Mouse (Mus musculus) stomach, postnatal 0 days (tissue): ENCODE measurements around the gene Ednra. TPM values are rescaled to one million over a fixed set of nuclear protein-coding genes. Genes with fewer than 3 reads are reported as not detected.

Source experiments
- ATAC-seq: fragments of 200-750 bp; cut with Nextera tagmentation; 2 replicates; pipeline ENCODE4 v1.8.0; 2017; ENCODE audit not compliant: low FRiP score, low TSS enrichment
- DNase-seq: peaks from one replicate; pipeline ENCODE4 v3.0.0-alpha.2; 2016; ENCODE audit warnings: low spot score
- H3K27ac ChIP-seq: fragments of 300-500 bp; sonication (generic); replicated peaks from 2 replicates; pipeline ENCODE4 v1.5.1; 2014; ENCODE audit warnings: mild to moderate bottlenecking, control low read depth
- H3K27me3 ChIP-seq: fragments of 300-500 bp; sonication (generic); 2 replicates; pipeline ENCODE4 v1.6.1; 2014; ENCODE audit warnings: low read length; ENCODE audit not compliant: control insufficient read depth, insufficient read depth
- H3K36me3 ChIP-seq: fragments of 300-500 bp; sonication (generic); 2 replicates; pipeline ENCODE4 v1.6.1; 2014; ENCODE audit warnings: low read length, mixed read lengths; ENCODE audit not compliant: control insufficient read depth, insufficient read depth
- H3K4me1 ChIP-seq: fragments of 300-500 bp; sonication (generic); replicated peaks from 2 replicates; pipeline ENCODE4 v1.6.1; 2014; ENCODE audit warnings: antibody characterized with exemption; ENCODE audit not compliant: control insufficient read depth, insufficient read depth
- H3K4me2 ChIP-seq: fragments of 300-500 bp; sonication (generic); replicated peaks from 2 replicates; pipeline ENCODE4 v1.6.1; 2014; ENCODE audit warnings: low read depth, mild to moderate bottlenecking, control low read depth, moderate library complexity
- H3K4me3 ChIP-seq: fragments of 300-500 bp; sonication (generic); 2 replicates; pipeline ENCODE4 v1.5.1; 2014; ENCODE audit warnings: low read depth, low read length, control low read depth
- H3K9ac ChIP-seq: fragments of 300-500 bp; sonication (generic); 2 replicates; pipeline ENCODE4 v1.6.1; 2014; ENCODE audit warnings: mild to moderate bottlenecking, low read length, control low read depth, mixed read lengths
- H3K9me3 ChIP-seq: fragments of 300-500 bp; sonication (generic); 2 replicates; pipeline ENCODE4 v1.6.1; 2016; ENCODE audit warnings: low read length; ENCODE audit not compliant: control insufficient read depth
- CTCF ChIP-seq: IDR thresholded peaks from 2 replicates; pipeline ENCODE4 v1.5.1; 2016; ENCODE audit warnings: antibody characterized with exemption, low read depth, mild to moderate bottlenecking, moderate library complexity
- EP300 ChIP-seq: optimal IDR thresholded peaks from 2 replicates; pipeline ENCODE3; 2016; ENCODE audit warnings: antibody characterized with exemption
- WGBS: fragments of 180-500 bp; shearing (Covaris S2); extraction: QIAGEN DNeasy Blood & Tissue Kit; methylation state at CpG from one replicate; pipeline ENCODE4 v1.1.7; 2014; 5-methylcytosine and 5-hydroxymethylcytosine counted together
- polyA plus RNA-seq: library from polyadenylated mRNA; unstranded; fragments of >200 nt; fragmentation: Nextera tagmentation; extraction: Ambion mirVana; gene quantifications from 2 replicates; pipeline ENCODE4 v1.2.1, GENCODE M21; 2015

The Ednra gene
- polyA plus RNA-seq, 1 experiment from 2014 or later = 7.3 TPM

GRCm38 (mm10) chr8:77733792-77734191, 9.5 kb upstream of the Ednra start:
- Histone ChIP-seq H3K4me3 (no peak overlapping the region), H3K36me3 (no peaks in the 10 kb centered on the region), H3K27me3 (no peaks in the 10 kb centered on the region), H3K9me3 (peaks cover 6% of the 10 kb centered on the region; the same call in 1 of the 2 replicates), H3K9ac (no peak overlapping the region), H3K4me1 (no peaks in the 10 kb centered on the region), H3K27ac (no peak overlapping the region), H3K4me2 (no peak overlapping the region)
- ATAC-seq = no peak
- 51% methylated on average over 2 of the region's 2 CpGs for WGBS
- TF ChIP-seq CTCF (no peak), EP300 (no peak)
- no peak for DNase-seq

DNA sequence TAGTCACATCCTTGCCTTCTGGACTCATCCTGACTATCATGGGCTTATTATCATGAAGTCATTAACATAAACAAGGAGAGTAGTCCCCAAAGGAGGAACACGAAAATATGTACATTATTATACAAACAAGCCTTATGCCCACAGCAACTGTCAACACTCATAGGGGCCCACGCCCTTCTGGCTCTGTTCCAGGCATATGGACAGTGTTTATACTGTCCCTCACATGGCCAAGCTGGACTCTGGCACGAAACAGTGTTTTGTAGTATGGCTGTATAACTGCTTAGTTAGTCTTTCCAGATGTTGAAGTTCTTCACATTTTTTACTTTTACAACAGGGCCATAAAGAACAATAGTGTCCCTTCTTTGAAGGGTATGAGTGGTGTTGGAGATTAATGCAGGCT, 8.7 kb upstream of the Ednra start:
- H3K27ac ChIP-seq = no peak overlapping the region
- no peaks in the 10 kb centered on the region for H3K27me3 ChIP-seq
- H3K36me3 ChIP-seq = no peaks in the 10 kb centered on the region
- H3K9ac ChIP-seq = no peak overlapping the region
- no peak for DNase-seq
- H3K9me3 ChIP-seq = peaks cover 6% of the 10 kb centered on the region; the same call in 1 of the 2 replicates
- TF ChIP-seq EP300 (no peak), CTCF (no peak)
- no peak overlapping the region for H3K4me3 ChIP-seq
- WGBS = 54% methylated on average over 3 of the region's 3 CpGs
- H3K4me2 ChIP-seq = no peak overlapping the region
- ATAC-seq = no peak
- no peaks in the 10 kb centered on the region for H3K4me1 ChIP-seq

GRCm38 (mm10) chr8:77725406-77725805, 1.1 kb upstream of the Ednra start:
- Histone ChIP-seq H3K9me3 (no peaks in the 10 kb centered on the region), H3K9ac (no peak overlapping the region), H3K27ac (no peak overlapping the region), H3K4me1 (no peaks in the 10 kb centered on the region), H3K4me2 (no peak overlapping the region), H3K4me3 (no peak overlapping the region), H3K36me3 (no peaks in the 10 kb centered on the region), H3K27me3 (no peaks in the 10 kb centered on the region)
- TF ChIP-seq CTCF (no peak), EP300 (no peak)
- no peak for ATAC-seq
- 54% methylated on average over 5 of the region's 5 CpGs for WGBS
- no peak for DNase-seq

DNA sequence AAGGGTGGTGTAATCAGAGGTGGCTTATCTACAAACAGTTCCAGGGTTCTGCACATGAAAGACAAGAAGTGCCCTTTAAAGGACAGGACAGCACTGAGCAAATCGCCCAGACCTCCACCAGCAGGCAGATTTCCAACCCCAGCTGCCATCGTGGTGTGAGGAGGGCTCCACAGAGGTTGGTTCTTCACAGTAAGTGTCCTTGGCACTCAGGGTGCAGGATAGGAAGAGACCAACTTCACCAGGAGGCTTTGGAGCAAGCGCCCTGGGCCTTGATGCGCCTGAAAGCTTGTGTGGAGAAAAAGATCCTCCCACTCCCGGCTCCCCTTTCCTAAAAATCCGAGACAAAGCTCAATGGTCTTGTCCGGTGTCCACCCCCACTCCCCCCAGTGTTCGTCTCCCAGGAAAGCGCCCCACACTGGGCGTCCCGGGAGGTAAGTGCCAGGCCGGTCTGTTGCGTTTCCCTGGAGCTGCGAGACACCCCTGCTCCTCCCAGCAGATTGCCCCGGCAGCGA, 674 bp downstream of the Ednra start:
- WGBS = under 1% methylated on average over 16 of the region's 16 CpGs
- no peaks in the 10 kb centered on the region for H3K9me3 ChIP-seq
- no peaks in the 10 kb centered on the region for H3K36me3 ChIP-seq
- H3K27me3 ChIP-seq = no peaks in the 10 kb centered on the region
- peak overlapping the region; percentile 61 for H3K9ac ChIP-seq
- H3K4me2 ChIP-seq = peak overlapping the region; percentile 65
- peak overlapping the region; percentile 52 for H3K4me3 ChIP-seq
- DNase-seq = no peak
- TF ChIP-seq EP300 = no peak
- peak; percentile 15; the same call in 1 of the 2 replicates for TF ChIP-seq CTCF
- H3K27ac ChIP-seq = peak overlapping the region; percentile 88
- peak; percentile 22; the same call in 1 of the 2 replicates for ATAC-seq
- no peaks in the 10 kb centered on the region for H3K4me1 ChIP-seq

- 0 out of 2 replicates have a peak overlapping the region, but pooled peaks have one; percentile 45 for H3K27ac ChIP-seq
- H3K27me3 ChIP-seq = no peaks in the 10 kb centered on the region
- H3K9ac ChIP-seq = peak overlapping the region; percentile 9; the same call in 1 of the 2 replicates
- H3K4me1 ChIP-seq = no peaks in the 10 kb centered on the region
- 77% methylated on average over 4 of the region's 4 CpGs for WGBS
- ATAC-seq (no peak), DNase-seq (no peak)
- H3K4me3 ChIP-seq = peak overlapping the region; percentile 52
- TF ChIP-seq CTCF (no peak), EP300 (no peak)
- H3K9me3 ChIP-seq = no peaks in the 10 kb centered on the region
- H3K36me3 ChIP-seq = no peaks in the 10 kb centered on the region
- peak overlapping the region; percentile 65 for H3K4me2 ChIP-seq
These were observed 1.2 kb downstream of the Ednra start for GRCm38 (mm10) chr8:77723018-77723417.

DNA sequence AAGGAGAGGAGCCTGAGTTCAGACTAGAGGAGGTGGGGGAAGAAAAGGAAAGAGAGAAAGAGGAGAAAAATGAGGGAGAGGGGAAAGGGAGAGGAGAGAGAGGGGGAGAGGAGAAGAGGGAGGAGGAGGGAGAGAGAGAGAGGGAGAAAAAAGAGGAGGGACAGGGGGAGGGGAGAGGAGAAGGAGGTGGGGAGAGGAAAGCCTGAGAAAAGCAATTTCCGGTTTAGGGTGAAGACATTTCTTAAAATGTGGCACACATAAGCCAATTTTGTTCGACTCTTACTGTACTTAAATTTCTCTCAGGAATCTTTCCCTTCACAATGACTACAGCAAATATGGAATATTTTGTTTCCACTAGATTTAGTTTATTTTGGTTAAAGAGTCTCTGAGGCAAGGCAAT, 5.3 kb downstream of the Ednra start:
- Histone ChIP-seq H3K27me3 (no peaks in the 10 kb centered on the region), H3K9me3 (no peaks in the 10 kb centered on the region), H3K4me2 (no peak overlapping the region), H3K4me1 (no peaks in the 10 kb centered on the region), H3K9ac (no peak overlapping the region), H3K36me3 (no peaks in the 10 kb centered on the region), H3K27ac (no peak overlapping the region), H3K4me3 (no peak overlapping the region)
- no peak for ATAC-seq
- DNase-seq = no peak
- WGBS = 69% methylated on average over 2 of the region's 2 CpGs
- TF ChIP-seq CTCF (no peak), EP300 (no peak)
